Mouse (Mus musculus): ENCODE data around the gene Ccdc106. TPM values are rescaled to one million over a fixed set of nuclear protein-coding genes. Genes with fewer than 3 reads are reported as not detected.
A peak's percentile ranks its signal among the peaks of the same experiment; 100 is the strongest.

Gene Ccdc106
- polyA plus RNA-seq, 1 experiment from 2014 or later = 0.40 TPM

DNA sequence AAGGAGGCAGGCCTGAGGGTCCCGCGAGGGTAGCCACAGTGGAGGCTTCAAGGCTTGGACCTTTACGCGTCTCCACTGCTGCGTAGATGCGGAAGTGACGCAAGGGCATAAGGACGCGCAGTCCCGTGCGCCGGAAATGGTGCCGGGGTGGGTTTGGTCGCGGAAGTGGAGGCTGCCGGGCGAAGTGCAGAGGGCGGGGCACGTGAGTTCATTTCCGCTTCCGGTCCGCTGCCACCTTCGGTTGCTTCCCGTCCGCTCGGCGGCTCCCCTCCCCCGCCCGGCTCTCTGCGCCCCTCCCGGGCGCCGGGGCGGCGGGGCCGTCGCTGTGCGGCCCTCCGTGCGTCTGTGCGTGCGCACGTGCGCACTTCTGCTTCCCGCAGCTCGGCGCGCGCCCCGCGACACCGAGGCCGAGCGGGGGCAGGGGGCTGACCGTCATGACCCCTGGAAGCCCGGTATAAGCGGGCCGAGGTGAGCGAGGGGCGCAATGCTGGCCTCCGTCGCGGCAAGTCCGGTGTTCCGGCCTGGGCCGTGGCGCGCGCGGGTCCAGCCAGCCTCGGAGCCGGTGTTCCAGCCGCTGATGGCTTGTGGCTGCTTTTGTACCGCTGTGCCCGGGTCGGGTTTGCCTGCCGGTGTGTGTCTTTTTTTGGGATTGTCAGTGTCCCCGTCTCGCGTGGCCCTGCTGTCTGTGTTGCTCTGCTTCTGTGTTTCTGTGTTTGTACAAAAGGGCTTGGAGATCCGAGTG lies 59.8 kb downstream of the Ccdc106 start, which contains the start of gene Epn1:
Epn1 (plus strand) TSS at position 226 of the 742 bp plus-strand sequence.
- ATAC-seq (ENCODE audit: low read depth) = peak; percentile 90
- peaks cover 47% of the 10 kb centered on the region for H3K4me1 ChIP-seq (ENCODE audit: control insufficient read depth, low read depth, low read length)
- peaks cover 41% of the 10 kb centered on the region for H3K36me3 ChIP-seq (ENCODE audit: control insufficient read depth, insufficient read depth)
- H3K4me3 ChIP-seq (ENCODE audit: low read depth, low read length) = peak within 1 kb of the TSS; percentile 98
- H3K9me3 ChIP-seq (replicated peaks; ENCODE audit: control insufficient read depth, low read length) = no peaks in the 10 kb centered on the region
- no peaks in the 10 kb centered on the region for H3K27me3 ChIP-seq (ENCODE audit: control insufficient read depth, insufficient read depth, low read depth, low read length)
- H3K4me2 ChIP-seq (ENCODE audit: low read depth, low read length) = peak within 1 kb of the TSS; percentile 68
- peak within 1 kb of the TSS; percentile 95 for H3K27ac ChIP-seq (ENCODE audit: low read length)
- H3K9ac ChIP-seq (ENCODE audit: low read depth, low read length) = peak within 1 kb of the TSS; percentile 98
- WGBS (ENCODE audit: insufficient replicate concordance) = under 1% methylated on average over 75 of the region's 81 CpGs

DNA sequence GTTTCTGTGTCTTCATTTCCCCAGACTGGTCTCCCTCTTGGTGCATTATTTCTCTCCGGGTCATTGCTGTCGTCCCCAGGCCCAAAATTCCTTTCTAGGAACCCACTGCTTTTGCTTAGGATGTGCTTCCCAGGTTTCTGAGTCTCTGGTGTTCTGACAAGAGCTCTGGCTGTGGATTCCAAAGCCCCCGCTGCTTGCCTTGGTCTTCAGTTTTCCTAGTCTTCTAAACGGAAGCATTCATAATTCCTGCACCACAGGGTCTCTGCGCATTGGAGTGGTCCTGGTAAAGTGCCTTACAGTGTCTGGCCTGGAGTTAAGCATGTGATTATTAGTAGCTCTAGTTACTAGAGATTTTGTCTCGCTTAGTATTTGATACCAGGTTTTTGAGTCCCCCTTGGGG lies 60.5 kb downstream of the Ccdc106 start:
- H3K4me1 ChIP-seq (ENCODE audit: control insufficient read depth, low read depth, low read length) = peaks cover 48% of the 10 kb centered on the region
- no peaks in the 10 kb centered on the region for H3K27me3 ChIP-seq (ENCODE audit: control insufficient read depth, insufficient read depth, low read depth, low read length)
- peak overlapping the region; percentile 68 for H3K4me2 ChIP-seq (ENCODE audit: low read depth, low read length)
- 7% methylated on average over 6 of the region's 6 CpGs for WGBS (ENCODE audit: insufficient replicate concordance)
- H3K36me3 ChIP-seq (ENCODE audit: control insufficient read depth, insufficient read depth) = peaks cover 41% of the 10 kb centered on the region
- peak overlapping the region; percentile 98 for H3K4me3 ChIP-seq (ENCODE audit: low read depth, low read length)
- H3K9me3 ChIP-seq (replicated peaks; ENCODE audit: control insufficient read depth, low read length) = no peaks in the 10 kb centered on the region
- H3K9ac ChIP-seq (ENCODE audit: low read depth, low read length) = peak overlapping the region; percentile 98
- no peak for ATAC-seq (ENCODE audit: low read depth)
- H3K27ac ChIP-seq (ENCODE audit: low read length) = peak overlapping the region; percentile 95

DNA sequence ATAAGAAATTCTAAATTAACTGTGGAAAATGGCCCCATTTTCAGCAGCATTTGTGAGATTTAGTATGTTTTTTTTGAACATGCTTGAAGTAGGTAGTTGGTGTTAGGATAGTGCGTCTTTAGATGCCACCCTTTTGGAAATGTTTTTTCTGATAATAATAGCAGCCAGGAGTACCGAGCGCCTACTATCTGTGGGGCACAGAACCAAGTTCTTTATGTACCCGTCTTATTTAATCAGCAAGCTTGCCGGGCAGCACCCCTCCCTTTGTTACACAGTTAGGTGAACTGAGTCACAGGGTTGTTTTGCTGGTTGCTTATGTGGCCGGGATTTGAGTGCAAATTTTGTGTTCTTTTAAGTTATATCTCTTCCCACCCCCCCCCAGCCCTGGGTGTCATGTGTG lies 60.9 kb downstream of the Ccdc106 start:
- Histone ChIP-seq H3K9me3 (replicated peaks; ENCODE audit: control insufficient read depth, low read length) (no peaks in the 10 kb centered on the region), H3K27me3 (ENCODE audit: control insufficient read depth, insufficient read depth, low read depth, low read length) (no peaks in the 10 kb centered on the region), H3K36me3 (ENCODE audit: control insufficient read depth, insufficient read depth) (peaks cover 37% of the 10 kb centered on the region), H3K4me1 (ENCODE audit: control insufficient read depth, low read depth, low read length) (peaks cover 45% of the 10 kb centered on the region), H3K27ac (ENCODE audit: low read length) (peak overlapping the region; percentile 95), H3K9ac (ENCODE audit: low read depth, low read length) (peak overlapping the region; percentile 98), H3K4me3 (ENCODE audit: low read depth, low read length) (peak overlapping the region; percentile 98), H3K4me2 (ENCODE audit: low read depth, low read length) (peak overlapping the region; percentile 68)
- ATAC-seq (ENCODE audit: low read depth) = peak; percentile 51
- WGBS (ENCODE audit: insufficient replicate concordance) = 11% methylated on average over 6 of the region's 6 CpGs

DNA sequence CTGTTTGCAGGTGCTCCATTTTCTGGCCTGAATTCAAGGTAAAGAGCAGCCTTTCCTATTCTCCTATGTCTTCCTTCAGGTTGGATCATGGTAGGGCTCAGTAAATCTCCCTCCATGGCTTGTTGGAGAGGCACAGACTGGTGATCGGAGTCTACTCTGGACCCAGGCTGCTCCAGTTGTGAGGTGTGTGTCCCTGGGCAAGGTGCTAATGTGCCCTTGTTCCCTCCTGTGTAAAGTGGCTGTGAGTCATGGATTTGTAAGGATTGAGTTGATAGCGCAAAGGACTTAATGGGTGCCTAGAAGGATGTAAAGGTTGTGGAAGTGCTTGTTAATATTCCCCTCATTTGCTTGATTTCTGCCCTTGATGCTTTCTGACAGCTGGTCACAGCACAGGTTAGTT lies 61.6 kb downstream of the Ccdc106 start:
- Histone ChIP-seq H3K4me1 (ENCODE audit: control insufficient read depth, low read depth, low read length) (peaks cover 40% of the 10 kb centered on the region), H3K27me3 (ENCODE audit: control insufficient read depth, insufficient read depth, low read depth, low read length) (no peaks in the 10 kb centered on the region), H3K36me3 (ENCODE audit: control insufficient read depth, insufficient read depth) (peaks cover 36% of the 10 kb centered on the region), H3K9me3 (replicated peaks; ENCODE audit: control insufficient read depth, low read length) (no peaks in the 10 kb centered on the region), H3K4me3 (ENCODE audit: low read depth, low read length) (peak overlapping the region; percentile 98), H3K4me2 (ENCODE audit: low read depth, low read length) (peak overlapping the region; percentile 68), H3K27ac (ENCODE audit: low read length) (peak overlapping the region; percentile 95), H3K9ac (ENCODE audit: low read depth, low read length) (peak overlapping the region; percentile 98)
- ATAC-seq (ENCODE audit: low read depth) = no peak
- WGBS (ENCODE audit: insufficient replicate concordance) = 81% methylated on average over 2 of the region's 2 CpGs

DNA sequence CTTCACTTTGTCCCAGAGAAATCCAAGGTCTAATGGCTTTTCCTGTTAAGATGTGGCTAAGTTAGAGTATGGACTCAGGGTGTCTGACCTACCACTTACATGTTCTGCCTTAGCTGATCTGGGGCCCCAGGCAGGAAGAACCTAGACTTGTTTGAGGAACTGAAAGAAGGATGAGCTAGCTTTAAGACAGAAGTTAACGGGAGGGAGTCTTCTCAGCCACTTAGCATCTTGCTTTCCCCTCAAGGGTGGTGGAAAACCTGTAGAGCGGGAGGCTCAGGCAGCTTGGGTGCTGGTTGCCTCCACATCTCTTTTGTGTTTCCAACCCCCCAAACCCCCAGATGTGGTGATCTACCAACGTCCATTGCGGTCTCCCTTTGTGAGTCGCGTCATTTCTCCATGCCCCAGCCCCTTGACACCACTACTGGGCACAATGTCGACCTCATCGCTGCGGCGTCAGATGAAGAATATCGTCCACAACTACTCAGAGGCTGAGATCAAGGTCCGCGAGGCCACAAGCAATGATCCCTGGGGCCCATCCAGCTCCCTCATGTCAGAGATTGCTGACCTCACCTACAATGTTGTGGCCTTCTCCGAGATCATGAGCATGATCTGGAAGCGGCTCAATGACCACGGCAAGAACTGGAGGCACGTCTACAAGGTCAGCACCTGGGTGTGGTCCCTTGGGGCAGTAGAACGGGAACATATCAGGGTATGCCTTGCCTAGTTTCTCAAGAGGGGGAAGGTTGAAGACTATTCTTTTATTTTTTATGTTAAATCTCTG lies 63.2 kb downstream of the Ccdc106 start:
- Histone ChIP-seq H3K27me3 (ENCODE audit: control insufficient read depth, insufficient read depth, low read depth, low read length) (no peaks in the 10 kb centered on the region), H3K27ac (ENCODE audit: low read length) (peak overlapping the region; percentile 55; the same call in 1 of the 2 replicates), H3K9me3 (replicated peaks; ENCODE audit: control insufficient read depth, low read length) (no peaks in the 10 kb centered on the region), H3K4me1 (ENCODE audit: control insufficient read depth, low read depth, low read length) (peaks cover 41% of the 10 kb centered on the region), H3K4me3 (ENCODE audit: low read depth, low read length) (0 out of 2 replicates have a peak overlapping the region, but pooled peaks have one; percentile 4), H3K9ac (ENCODE audit: low read depth, low read length) (no peak overlapping the region), H3K4me2 (ENCODE audit: low read depth, low read length) (no peak overlapping the region; the same call in none of the 2 replicates), H3K36me3 (ENCODE audit: control insufficient read depth, insufficient read depth) (peaks cover 33% of the 10 kb centered on the region)
- ATAC-seq (ENCODE audit: low read depth) = no peak
- 76% methylated on average over 18 of the region's 18 CpGs for WGBS (ENCODE audit: insufficient replicate concordance)

DNA sequence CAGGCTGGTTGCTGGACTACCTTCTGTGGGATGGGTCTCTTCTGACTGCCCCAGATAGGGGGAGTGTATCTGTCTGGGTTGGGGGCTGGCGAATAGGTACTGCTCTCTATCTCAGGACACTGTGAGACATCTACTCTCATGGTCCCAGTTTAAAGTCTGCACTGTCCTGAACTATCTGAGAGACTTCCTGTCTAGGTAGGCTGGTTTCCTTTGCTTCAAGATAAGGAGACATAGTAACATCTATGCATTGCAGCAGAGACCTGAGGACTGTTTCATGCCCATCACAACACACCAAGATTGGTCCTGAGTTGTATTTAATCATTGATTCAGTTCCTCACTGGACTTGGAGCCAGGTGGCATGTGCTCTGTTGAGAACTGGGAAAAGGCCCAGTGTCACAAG lies 65.2 kb downstream of the Ccdc106 start:
- Histone ChIP-seq H3K4me2 (ENCODE audit: low read depth, low read length) (no peak overlapping the region), H3K4me1 (ENCODE audit: control insufficient read depth, low read depth, low read length) (peaks cover 39% of the 10 kb centered on the region), H3K9me3 (replicated peaks; ENCODE audit: control insufficient read depth, low read length) (no peaks in the 10 kb centered on the region), H3K27ac (ENCODE audit: low read length) (no peak overlapping the region), H3K27me3 (ENCODE audit: control insufficient read depth, insufficient read depth, low read depth, low read length) (no peaks in the 10 kb centered on the region), H3K9ac (ENCODE audit: low read depth, low read length) (no peak overlapping the region), H3K4me3 (ENCODE audit: low read depth, low read length) (no peak overlapping the region), H3K36me3 (ENCODE audit: control insufficient read depth, insufficient read depth) (peaks cover 43% of the 10 kb centered on the region)
- 50% methylated on average over 1 of the region's 1 CpGs for WGBS (ENCODE audit: insufficient replicate concordance)
- no peak for ATAC-seq (ENCODE audit: low read depth)

DNA sequence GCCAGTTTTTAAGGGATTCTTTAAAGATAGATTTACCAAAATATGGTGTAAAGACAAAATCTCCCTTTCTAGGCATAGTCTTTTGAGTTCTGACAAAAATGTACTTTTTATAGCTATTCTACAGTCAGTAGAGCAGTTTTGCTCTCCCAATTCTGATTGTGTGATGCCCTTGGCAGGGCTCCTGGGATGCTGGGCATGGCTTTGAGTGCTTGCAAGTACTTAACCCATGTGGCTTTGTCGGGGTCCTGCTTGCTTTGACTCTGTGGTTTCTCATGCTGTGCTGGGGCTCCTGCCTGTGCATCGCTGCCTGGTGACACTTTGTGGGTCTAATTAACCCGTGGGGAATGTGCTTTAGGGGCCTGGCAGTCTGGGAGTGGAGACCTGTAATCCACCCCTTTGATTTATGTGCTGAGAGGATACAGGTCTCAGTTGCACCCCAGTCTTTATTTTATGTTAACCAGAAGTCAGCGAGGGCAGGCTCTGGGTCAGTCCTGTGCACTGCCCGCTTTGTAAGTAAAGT lies 66.6 kb downstream of the Ccdc106 start:
- Histone ChIP-seq H3K4me2 (ENCODE audit: low read depth, low read length) (no peak overlapping the region), H3K27me3 (ENCODE audit: control insufficient read depth, insufficient read depth, low read depth, low read length) (no peaks in the 10 kb centered on the region), H3K27ac (ENCODE audit: low read length) (no peak overlapping the region), H3K9me3 (replicated peaks; ENCODE audit: control insufficient read depth, low read length) (no peaks in the 10 kb centered on the region), H3K9ac (ENCODE audit: low read depth, low read length) (no peak overlapping the region), H3K4me1 (ENCODE audit: control insufficient read depth, low read depth, low read length) (peaks cover 35% of the 10 kb centered on the region), H3K4me3 (ENCODE audit: low read depth, low read length) (no peak overlapping the region), H3K36me3 (ENCODE audit: control insufficient read depth, insufficient read depth) (peaks cover 57% of the 10 kb centered on the region)
- no peak for ATAC-seq (ENCODE audit: low read depth)
- 74% methylated on average over 5 of the region's 5 CpGs for WGBS (ENCODE audit: insufficient replicate concordance)

DNA sequence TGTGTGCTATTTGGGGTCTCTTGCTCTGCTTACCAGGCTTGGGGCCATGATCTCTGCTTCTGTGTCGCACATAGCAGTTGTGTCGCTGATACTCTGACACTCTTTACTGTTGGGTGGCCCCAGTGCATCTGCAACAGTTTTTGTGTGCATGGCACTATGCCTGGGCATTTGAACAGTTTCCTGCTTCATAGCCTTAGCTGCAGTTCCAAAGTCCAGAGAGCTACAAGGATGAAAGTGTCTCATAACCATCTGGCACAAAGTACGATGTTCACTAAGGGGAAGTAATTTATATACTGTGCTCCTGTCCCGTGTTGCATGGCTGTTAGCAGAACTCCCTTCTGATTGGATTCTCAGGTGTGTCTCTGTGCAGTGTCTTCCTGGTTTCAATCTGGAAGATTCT lies 67.5 kb downstream of the Ccdc106 start:
- H3K4me1 ChIP-seq (ENCODE audit: control insufficient read depth, low read depth, low read length) = peaks cover 28% of the 10 kb centered on the region

More for the DNA sequence above, 67.5 kb downstream of the Ccdc106 start:
- ATAC-seq (ENCODE audit: low read depth) = no peak
- H3K4me3 ChIP-seq (ENCODE audit: low read depth, low read length) = no peak overlapping the region
- H3K27ac ChIP-seq (ENCODE audit: low read length) = no peak overlapping the region
- H3K9ac ChIP-seq (ENCODE audit: low read depth, low read length) = no peak overlapping the region
- 74% methylated on average over 4 of the region's 4 CpGs for WGBS (ENCODE audit: insufficient replicate concordance)
- no peak overlapping the region for H3K4me2 ChIP-seq (ENCODE audit: low read depth, low read length)
- no peaks in the 10 kb centered on the region for H3K27me3 ChIP-seq (ENCODE audit: control insufficient read depth, insufficient read depth, low read depth, low read length)
- H3K36me3 ChIP-seq (ENCODE audit: control insufficient read depth, insufficient read depth) = peaks cover 66% of the 10 kb centered on the region
- no peaks in the 10 kb centered on the region for H3K9me3 ChIP-seq (replicated peaks; ENCODE audit: control insufficient read depth, low read length)
